Mouse (Mus musculus) embryonic facial prominence, embryonic 12.5 days (tissue): ENCODE results near the gene Tsku. TPM values are rescaled to one million over a fixed set of nuclear protein-coding genes. Genes with fewer than 3 reads are reported as not detected.

ENCODE experiments used
- ATAC-seq: fragments of 200-750 bp; cut with Nextera tagmentation; 2 replicates; pipeline ENCODE4 v1.8.0; 2017; ENCODE audit not compliant: insufficient number of reproducible peaks, insufficient read depth, low FRiP score, low TSS enrichment
- H3K27ac ChIP-seq: fragments of 300-500 bp; sonication (generic); 2 replicates; pipeline ENCODE4 v1.5.1; 2016; ENCODE audit warnings: mild to moderate bottlenecking
- H3K27me3 ChIP-seq: fragments of 300-500 bp; sonication (generic); 2 replicates; pipeline ENCODE4 v1.6.1; 2016; ENCODE audit warnings: mild to moderate bottlenecking, moderate library complexity
- H3K36me3 ChIP-seq: fragments of 300-500 bp; sonication (generic); 2 replicates; pipeline ENCODE4 v1.6.1; 2016; ENCODE audit warnings: mild to moderate bottlenecking
- H3K4me1 ChIP-seq: fragments of 300-500 bp; sonication (generic); 2 replicates; pipeline ENCODE4 v1.6.1; 2016
- H3K4me2 ChIP-seq: fragments of 300-500 bp; sonication (generic); replicated peaks from 2 replicates; pipeline ENCODE4 v1.6.1; 2016; ENCODE audit warnings: mild to moderate bottlenecking, moderate library complexity
- H3K4me3 ChIP-seq: fragments of 300-500 bp; sonication (generic); 2 replicates; pipeline ENCODE4 v1.5.1; 2016; ENCODE audit warnings: mild to moderate bottlenecking
- H3K9ac ChIP-seq: fragments of 300-500 bp; sonication (generic); 2 replicates; pipeline ENCODE4 v1.6.1; 2016; ENCODE audit warnings: mild to moderate bottlenecking, moderate library complexity
- H3K9me3 ChIP-seq: fragments of 300-500 bp; sonication (generic); 2 replicates; pipeline ENCODE4 v1.6.1; 2016; ENCODE audit warnings: mild to moderate bottlenecking, moderate library complexity
- WGBS: fragments of 180-500 bp; shearing (Covaris S2); methylation state at CpG from one replicate; pipeline ENCODE4 v1.1.7; 2016; 5-methylcytosine and 5-hydroxymethylcytosine counted together
- polyA plus RNA-seq: library from polyadenylated mRNA; unstranded; fragments of >200 nt; fragmentation: Nextera tagmentation; extraction: Ambion mirVana; gene quantifications from 2 replicates; pipeline ENCODE4 v1.2.1, GENCODE M21; 2016

The Tsku gene
- polyA plus RNA-seq, 1 experiment from 2014 or later, result 15.9 TPM

GRCm38 (mm10) chr7:98383337-98383736 is 22.2 kb upstream of the Tsku start:
- Histone ChIP-seq H3K9ac (no peak overlapping the region), H3K4me1 (peaks cover 8% of the 10 kb centered on the region; the same call in 1 of the 2 replicates), H3K27ac (no peak overlapping the region), H3K9me3 (no peaks in the 10 kb centered on the region), H3K4me2 (no peak overlapping the region), H3K36me3 (no peaks in the 10 kb centered on the region), H3K27me3 (no peaks in the 10 kb centered on the region), H3K4me3 (no peak overlapping the region)
- 38% methylated on average over 4 of the region's 4 CpGs for WGBS
- no peak for ATAC-seq

- Histone ChIP-seq H3K4me2 (no peak overlapping the region), H3K4me3 (no peak overlapping the region), H3K9me3 (no peaks in the 10 kb centered on the region), H3K27ac (no peak overlapping the region), H3K9ac (no peak overlapping the region), H3K36me3 (no peaks in the 10 kb centered on the region), H3K27me3 (no peaks in the 10 kb centered on the region), H3K4me1 (peaks cover 8% of the 10 kb centered on the region; the same call in 1 of the 2 replicates)
- no peak for ATAC-seq
- 84% methylated on average over 6 of the region's 6 CpGs for WGBS
These were observed 21.7 kb upstream of the Tsku start for GRCm38 (mm10) chr7:98382784-98383183.

- Histone ChIP-seq H3K36me3 (no peaks in the 10 kb centered on the region), H3K27me3 (no peaks in the 10 kb centered on the region), H3K9ac (no peak overlapping the region), H3K27ac (no peak overlapping the region), H3K4me3 (no peak overlapping the region), H3K9me3 (no peaks in the 10 kb centered on the region), H3K4me2 (no peak overlapping the region), H3K4me1 (peaks cover 8% of the 10 kb centered on the region; the same call in 1 of the 2 replicates)
- WGBS, result 59% methylated on average over 6 of the region's 6 CpGs
- ATAC-seq, result no peak
These were observed 19.2 kb upstream of the Tsku start for GRCm38 (mm10) chr7:98380224-98380925.

- H3K9me3 ChIP-seq, result no peaks in the 10 kb centered on the region
- no peaks in the 10 kb centered on the region for H3K36me3 ChIP-seq
- H3K4me2 ChIP-seq, result no peak overlapping the region
- H3K9ac ChIP-seq, result no peak overlapping the region
- H3K27me3 ChIP-seq, result no peaks in the 10 kb centered on the region
- 86% methylated on average over 4 of the region's 4 CpGs for WGBS
- H3K27ac ChIP-seq, result no peak overlapping the region
- ATAC-seq, result no peak
- peaks cover 8% of the 10 kb centered on the region; the same call in 1 of the 2 replicates for H3K4me1 ChIP-seq
- H3K4me3 ChIP-seq, result no peak overlapping the region
These were observed 18.1 kb upstream of the Tsku start for GRCm38 (mm10) chr7:98379232-98379631.

GRCm38 (mm10) chr7:98377257-98377656 is 16.1 kb upstream of the Tsku start:
- Histone ChIP-seq H3K9ac (no peak overlapping the region), H3K36me3 (no peaks in the 10 kb centered on the region), H3K27me3 (no peaks in the 10 kb centered on the region), H3K27ac (no peak overlapping the region), H3K4me1 (no peaks in the 10 kb centered on the region; the same call in 1 of the 2 replicates), H3K4me2 (no peak overlapping the region), H3K9me3 (no peaks in the 10 kb centered on the region), H3K4me3 (no peak overlapping the region)
- no peak for ATAC-seq
- 62% methylated on average over 5 of the region's 5 CpGs for WGBS

- H3K27me3 ChIP-seq, result no peaks in the 10 kb centered on the region
- WGBS, result 38% methylated on average over 4 of the region's 4 CpGs
- no peak for ATAC-seq
- no peak overlapping the region for H3K27ac ChIP-seq
- peaks cover 3% of the 10 kb centered on the region; the same call in 1 of the 2 replicates for H3K4me1 ChIP-seq
- H3K4me2 ChIP-seq, result no peak overlapping the region
- H3K9ac ChIP-seq, result no peak overlapping the region
- H3K9me3 ChIP-seq, result no peaks in the 10 kb centered on the region
- no peaks in the 10 kb centered on the region for H3K36me3 ChIP-seq
- H3K4me3 ChIP-seq, result no peak overlapping the region
These were observed 10.0 kb upstream of the Tsku start for GRCm38 (mm10) chr7:98371161-98371560.

- Histone ChIP-seq H3K4me2 (no peak overlapping the region), H3K4me3 (no peak overlapping the region), H3K27ac (no peak overlapping the region), H3K36me3 (no peaks in the 10 kb centered on the region), H3K4me1 (peaks cover 3% of the 10 kb centered on the region; the same call in 1 of the 2 replicates), H3K27me3 (no peaks in the 10 kb centered on the region), H3K9ac (no peak overlapping the region), H3K9me3 (no peaks in the 10 kb centered on the region)
- WGBS, result 45% methylated on average over 10 of the region's 10 CpGs
- no peak for ATAC-seq
These were observed 8.7 kb upstream of the Tsku start for GRCm38 (mm10) chr7:98369762-98370369.

GRCm38 (mm10) chr7:98361662-98362061 is 534 bp upstream of the Tsku start:
- no peaks in the 10 kb centered on the region for H3K36me3 ChIP-seq
- peak overlapping the region; percentile 71 for H3K4me3 ChIP-seq
- peak overlapping the region; percentile 88 for H3K4me2 ChIP-seq
- peaks cover 39% of the 10 kb centered on the region for H3K4me1 ChIP-seq
- WGBS, result 20% methylated on average over 2 of the region's 2 CpGs
- H3K27ac ChIP-seq, result peak overlapping the region; percentile 85
- peak overlapping the region; percentile 17; the same call in 1 of the 2 replicates for H3K9ac ChIP-seq
- H3K27me3 ChIP-seq, result no peaks in the 10 kb centered on the region
- ATAC-seq, result no peak
- H3K9me3 ChIP-seq, result no peaks in the 10 kb centered on the region

GRCm38 (mm10) chr7:98360621-98360990 is 522 bp downstream of the Tsku start:
- Histone ChIP-seq H3K9ac (peak overlapping the region; percentile 77), H3K9me3 (no peaks in the 10 kb centered on the region), H3K36me3 (peaks cover 3% of the 10 kb centered on the region; the same call in 1 of the 2 replicates), H3K4me1 (peaks cover 50% of the 10 kb centered on the region), H3K4me2 (peak overlapping the region; percentile 88), H3K27me3 (no peaks in the 10 kb centered on the region), H3K27ac (peak overlapping the region; percentile 85), H3K4me3 (peak overlapping the region; percentile 71)
- peak; percentile 13; the same call in 1 of the 2 replicates for ATAC-seq
- under 1% methylated on average over 20 of the region's 20 CpGs for WGBS

- peaks cover 6% of the 10 kb centered on the region; the same call in 1 of the 2 replicates for H3K36me3 ChIP-seq
- no peaks in the 10 kb centered on the region for H3K27me3 ChIP-seq
- under 1% methylated on average over 33 of the region's 33 CpGs for WGBS
- H3K27ac ChIP-seq, result peak overlapping the region; percentile 85
- peak overlapping the region; percentile 77 for H3K9ac ChIP-seq
- H3K4me2 ChIP-seq, result peak overlapping the region; percentile 88
- H3K9me3 ChIP-seq, result no peaks in the 10 kb centered on the region
- H3K4me3 ChIP-seq, result peak overlapping the region; percentile 71
- peak; percentile 41 for ATAC-seq
- peaks cover 55% of the 10 kb centered on the region for H3K4me1 ChIP-seq
These were observed 1.0 kb downstream of the Tsku start for GRCm38 (mm10) chr7:98359951-98360620.

GRCm38 (mm10) chr7:98358016-98358415 is 3.1 kb downstream of the Tsku start:
- Histone ChIP-seq H3K36me3 (peaks cover 6% of the 10 kb centered on the region; the same call in 1 of the 2 replicates), H3K4me1 (peaks cover 72% of the 10 kb centered on the region), H3K27me3 (no peaks in the 10 kb centered on the region), H3K4me2 (no peak overlapping the region), H3K27ac (no peak overlapping the region), H3K4me3 (no peak overlapping the region), H3K9me3 (no peaks in the 10 kb centered on the region), H3K9ac (0 out of 2 replicates have a peak overlapping the region, but pooled peaks have one; percentile 7)
- WGBS, result 74% methylated on average over 1 of the region's 1 CpGs
- no peak for ATAC-seq
